Mouse (Mus musculus): Measurements from ENCODE around the gene Slc4a5. TPM values are rescaled to one million over a fixed set of nuclear protein-coding genes. Genes with fewer than 3 reads are reported as not detected.

Slc4a5 gene
- polyA plus RNA-seq, 1 experiment from 2014 or later = 0.47 TPM

Other genes with a start within 250 kb of the Slc4a5 start
- gene Dok1, start 186.4 kb upstream of the Slc4a5 start, polyA plus RNA-seq (2014; fragmentation: Nextera tagmentation; extraction: Ambion mirVana) = 6.5 and 7.3 TPM in 2 replicates
- gene Loxl3, start 185.7 kb upstream of the Slc4a5 start, polyA plus RNA-seq (2014; fragmentation: Nextera tagmentation; extraction: Ambion mirVana) = 10.1 and 13.7 TPM in 2 replicates
- 122 and 123 TPM in 2 replicates for gene Aup1, start 165.3 kb upstream of the Slc4a5 start, polyA plus RNA-seq (2014; fragmentation: Nextera tagmentation; extraction: Ambion mirVana)
- 28.7 and 33.2 TPM in 2 replicates for gene Htra2, start 164.6 kb upstream of the Slc4a5 start, polyA plus RNA-seq (2014; fragmentation: Nextera tagmentation; extraction: Ambion mirVana)
- gene Dqx1, start 162.0 kb upstream of the Slc4a5 start, polyA plus RNA-seq (2014; fragmentation: Nextera tagmentation; extraction: Ambion mirVana) = 0.35 and 0.88 TPM in 2 replicates
- gene Tlx2, start 149.5 kb upstream of the Slc4a5 start, polyA plus RNA-seq (2014; fragmentation: Nextera tagmentation; extraction: Ambion mirVana) = 0.13 TPM in 1 of 2 replicates, not detected in the other
- gene Pcgf1, start 142.0 kb upstream of the Slc4a5 start, polyA plus RNA-seq (2014; fragmentation: Nextera tagmentation; extraction: Ambion mirVana) = 44.3 and 47.0 TPM in 2 replicates
- 0.81 and 2.0 TPM in 2 replicates for gene Lbx2, start 133.5 kb upstream of the Slc4a5 start, polyA plus RNA-seq (2014; fragmentation: Nextera tagmentation; extraction: Ambion mirVana)
- gene Ccdc142, start 118.2 kb upstream of the Slc4a5 start, polyA plus RNA-seq (2014; fragmentation: Nextera tagmentation; extraction: Ambion mirVana) = 1.9 and 2.0 TPM in 2 replicates
- gene Gm42688, start 118.2 kb upstream of the Slc4a5 start, polyA plus RNA-seq (2014; fragmentation: Nextera tagmentation; extraction: Ambion mirVana) = 2.3 and 2.4 TPM in 2 replicates
- 140 and 141 TPM in 2 replicates for gene Mrpl53, start 110.8 kb upstream of the Slc4a5 start, polyA plus RNA-seq (2014; fragmentation: Nextera tagmentation; extraction: Ambion mirVana)
- 34.7 and 42.1 TPM in 2 replicates for gene Mogs, start 104.3 kb upstream of the Slc4a5 start, polyA plus RNA-seq (2014; fragmentation: Nextera tagmentation; extraction: Ambion mirVana)
- 153 and 182 TPM in 2 replicates for gene Wbp1, start 98.3 kb upstream of the Slc4a5 start, polyA plus RNA-seq (2014; fragmentation: Nextera tagmentation; extraction: Ambion mirVana)
- 20.8 and 21.7 TPM in 2 replicates for gene Ino80b, start 94.4 kb upstream of the Slc4a5 start, polyA plus RNA-seq (2014; fragmentation: Nextera tagmentation; extraction: Ambion mirVana)
- gene Rtkn, start 84.4 kb upstream of the Slc4a5 start, polyA plus RNA-seq (2014; fragmentation: Nextera tagmentation; extraction: Ambion mirVana) = 29.2 and 30.5 TPM in 2 replicates
- gene Wdr54, start 63.4 kb upstream of the Slc4a5 start, polyA plus RNA-seq (2014; fragmentation: Nextera tagmentation; extraction: Ambion mirVana) = 11.5 and 13.7 TPM in 2 replicates
- gene 1700003E16Rik, start 63.4 kb upstream of the Slc4a5 start, polyA plus RNA-seq (2014; fragmentation: Nextera tagmentation; extraction: Ambion mirVana) = 0.58 and 1.1 TPM in 2 replicates
- 70.4 and 71.4 TPM in 2 replicates for gene Dctn1, start 53.9 kb upstream of the Slc4a5 start, polyA plus RNA-seq (2014; fragmentation: Nextera tagmentation; extraction: Ambion mirVana)
- 59.7 and 59.9 TPM in 2 replicates for gene Mthfd2, start 106.1 kb downstream of the Slc4a5 start, polyA plus RNA-seq (2014; fragmentation: Nextera tagmentation; extraction: Ambion mirVana)
- 69.7 and 78.6 TPM in 2 replicates for gene Mob1a, start 106.2 kb downstream of the Slc4a5 start, polyA plus RNA-seq (2014; fragmentation: Nextera tagmentation; extraction: Ambion mirVana)
- gene Bola3, start 129.3 kb downstream of the Slc4a5 start, polyA plus RNA-seq (2014; fragmentation: Nextera tagmentation; extraction: Ambion mirVana) = 143 and 157 TPM in 2 replicates
- gene Tet3, start 239.3 kb downstream of the Slc4a5 start, polyA plus RNA-seq (2014; fragmentation: Nextera tagmentation; extraction: Ambion mirVana) = 32.5 and 35.8 TPM in 2 replicates